Mouse (Mus musculus) ovary, postnatal 36 days (tissue): ENCODE measurements at regions not wholly inside any gene's neighbourhood (a gene's known extent, or its start where the extent isn't known, plus 50 kb on each side); places are given as distances from the start of the nearest gene placed in this dataset.
A peak's percentile ranks its signal among the peaks of the same experiment; 100 is the strongest.

Experiments used
- DNase-seq: peaks from one replicate; pipeline ENCODE4 v3.0.0; 2022; ENCODE audit warnings: low spot score, mixed read lengths

DNA sequence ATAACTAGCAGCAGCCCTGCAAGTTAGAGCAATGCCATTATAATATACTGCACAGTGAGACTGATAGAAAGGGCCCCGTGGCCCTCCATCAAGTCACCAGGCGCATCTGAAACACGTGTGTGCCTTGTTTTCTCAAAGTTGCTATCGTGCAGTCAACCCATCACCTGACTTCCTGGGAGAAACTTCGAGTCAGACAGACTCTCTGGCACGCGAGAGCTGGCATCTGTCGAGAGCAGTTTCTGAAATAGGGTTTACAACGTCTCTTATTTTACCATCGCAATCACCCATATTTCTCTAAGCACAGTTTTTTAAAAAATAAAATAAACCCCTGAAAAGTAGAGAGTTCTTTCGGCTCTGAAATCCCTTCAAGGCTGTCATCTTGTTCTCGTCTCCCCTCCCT lies 169.8 kb downstream of the 3110018I06Rik start:
- no peak for DNase-seq

DNA sequence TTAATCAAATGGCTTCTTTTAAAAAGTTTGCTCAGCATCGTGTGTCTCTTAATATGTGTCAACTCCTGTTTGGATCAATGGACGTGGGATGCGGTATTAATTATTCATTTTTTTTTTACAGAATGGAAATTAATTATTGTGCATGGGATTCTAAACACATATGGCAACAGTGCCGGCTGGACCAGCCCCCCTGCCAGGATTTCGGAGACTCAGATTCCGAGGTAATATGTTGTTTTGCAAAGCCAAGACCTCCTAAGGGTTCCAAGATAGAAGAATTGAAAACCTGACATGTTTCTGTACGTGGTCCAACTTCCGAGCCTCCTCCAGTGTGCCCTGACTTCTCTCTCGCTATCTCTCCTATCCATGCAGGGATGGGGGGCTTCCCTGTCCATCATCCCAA lies 170.4 kb downstream of the 3110018I06Rik start:
- DNase-seq, result no peak

DNA sequence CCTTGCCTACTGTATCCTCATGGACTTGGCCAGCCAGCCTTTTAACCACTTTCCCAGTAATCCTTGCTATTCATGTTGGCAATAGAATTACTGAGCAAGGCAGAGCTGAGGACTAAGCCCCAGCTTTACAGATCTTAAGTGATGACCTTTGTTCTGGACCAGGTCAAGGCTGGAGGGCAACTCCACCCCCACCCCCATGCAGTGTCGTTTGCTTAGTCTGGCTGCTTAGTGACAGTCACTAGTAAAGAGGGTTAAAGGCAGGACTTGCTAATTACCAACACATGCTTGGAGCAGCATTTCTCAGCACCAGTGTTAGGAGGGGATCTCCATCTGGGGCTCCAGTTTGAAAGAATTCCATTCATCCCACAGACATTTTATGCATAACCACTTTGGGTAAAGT lies 174.2 kb downstream of the 3110018I06Rik start:
- DNase-seq, result no peak

DNA sequence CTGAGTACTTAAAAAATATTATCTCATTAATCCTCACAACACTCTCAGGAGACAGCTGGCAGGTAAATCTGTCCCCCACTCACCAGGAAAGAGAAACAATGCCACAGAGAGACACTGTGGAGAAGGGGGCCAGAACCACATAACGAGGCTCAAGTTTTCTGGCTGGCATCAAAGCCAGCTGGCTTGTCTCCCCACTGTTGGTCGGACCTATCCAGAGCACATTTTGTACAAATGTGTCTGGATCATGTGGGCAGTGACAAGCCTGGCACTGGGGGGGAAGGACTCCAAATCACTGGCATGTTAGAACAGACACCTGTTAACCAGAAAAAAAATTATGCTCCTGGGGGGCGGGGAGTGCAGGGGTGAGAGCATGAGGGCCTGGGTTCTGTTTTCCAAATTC lies 179.4 kb downstream of the 3110018I06Rik start:
- no peak for DNase-seq

DNA sequence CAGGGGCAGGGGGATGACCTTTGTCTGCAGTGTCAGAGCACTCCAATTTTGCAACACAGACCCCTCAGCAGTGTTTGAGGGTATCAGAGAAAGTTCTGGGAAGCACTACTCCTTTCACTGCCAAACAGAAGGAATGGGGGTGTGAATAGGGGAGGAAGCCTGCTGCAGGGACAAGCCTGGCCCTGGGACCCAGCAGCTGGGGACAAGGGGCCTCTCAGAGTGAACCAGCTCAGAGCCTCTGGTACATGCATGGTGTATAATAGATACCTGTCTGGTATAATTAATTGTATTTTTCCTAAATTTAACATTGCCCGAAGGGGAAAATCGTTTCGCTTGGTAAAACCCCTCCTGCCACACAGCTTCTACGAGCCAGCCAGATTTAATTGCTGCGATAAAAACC lies 180.6 kb downstream of the 3110018I06Rik start:
- DNase-seq, result no peak

DNA sequence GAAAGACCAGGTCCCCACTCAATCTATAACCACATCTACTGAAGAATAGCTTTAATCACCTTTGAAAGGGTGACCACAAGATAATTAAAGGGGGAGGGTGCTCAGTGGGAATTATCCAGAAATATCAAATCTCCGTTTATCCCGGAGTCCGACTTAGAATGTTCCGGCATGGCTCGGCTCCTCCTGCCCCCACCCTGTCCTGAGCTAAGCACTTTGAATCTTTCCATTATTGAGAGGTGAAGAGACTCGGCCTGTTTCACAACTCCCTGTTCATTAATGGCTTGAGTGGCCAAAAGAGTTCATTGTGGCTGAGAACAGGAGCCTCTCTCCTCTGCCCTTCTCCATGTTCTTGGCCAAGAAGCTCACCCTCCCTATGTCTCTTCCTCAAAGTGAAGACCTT lies 181.0 kb downstream of the 3110018I06Rik start:
- no peak for DNase-seq

DNA sequence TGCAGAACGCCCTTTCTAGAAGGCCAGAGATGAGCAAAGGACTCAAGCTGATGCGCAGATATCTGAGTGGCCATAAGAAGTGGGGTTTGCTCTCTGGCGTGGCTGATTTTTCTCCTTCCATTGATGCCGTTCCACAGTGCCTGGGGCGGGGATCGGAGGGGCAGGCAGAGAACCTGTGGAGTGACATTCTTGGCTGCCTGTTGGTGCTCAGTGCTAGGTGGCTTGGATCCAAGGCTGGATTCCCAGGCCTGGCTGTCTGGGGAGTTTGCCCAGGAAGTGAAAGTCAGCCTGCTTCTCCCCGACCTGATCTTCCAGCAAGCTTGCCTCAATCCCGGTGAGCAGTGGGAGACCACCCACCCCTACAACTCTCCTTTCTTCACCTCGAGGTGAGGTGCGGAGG lies 181.5 kb downstream of the 3110018I06Rik start:
- DNase-seq, result peak; percentile 19

DNA sequence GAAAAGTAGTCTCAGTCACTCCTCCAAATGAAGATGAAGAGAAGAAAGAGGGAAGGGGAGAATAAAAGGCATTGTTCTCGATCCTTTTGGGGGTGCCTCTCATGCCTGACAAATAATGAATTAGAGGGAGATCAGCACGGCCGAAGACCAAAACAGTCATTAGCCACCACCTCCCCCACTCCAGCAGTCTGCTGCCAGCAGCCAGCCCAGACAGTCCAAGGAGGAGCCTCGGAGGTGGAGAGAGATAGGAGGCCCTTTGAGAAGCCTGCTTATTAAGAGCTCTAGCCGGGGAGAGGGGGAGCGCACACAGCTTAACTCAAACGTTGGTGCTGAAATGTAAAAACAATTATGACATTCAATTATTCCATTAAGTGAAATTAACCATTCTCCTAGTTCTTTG lies 188.6 kb downstream of the 3110018I06Rik start:
- peak; percentile 10 for DNase-seq

DNA sequence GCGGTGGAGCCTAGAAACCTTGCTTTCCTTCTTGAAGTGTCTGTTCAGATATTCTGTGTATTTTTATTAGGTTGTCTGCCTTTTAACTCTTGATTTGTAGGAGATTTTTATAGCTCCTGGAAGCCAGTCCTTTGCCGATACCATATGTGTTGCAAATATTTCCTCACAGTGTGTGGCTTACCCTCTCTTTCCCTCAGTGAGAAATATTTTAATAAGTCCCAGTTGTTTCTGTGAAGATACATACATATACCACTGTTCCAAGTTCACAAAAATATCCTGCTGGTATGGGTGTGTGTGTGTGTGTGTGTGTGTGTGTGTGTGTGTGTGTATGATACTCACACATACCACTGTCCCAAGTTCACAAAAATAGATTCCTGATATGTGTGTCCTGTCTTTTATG lies 199.0 kb downstream of the 3110018I06Rik start:
- no peak for DNase-seq

DNA sequence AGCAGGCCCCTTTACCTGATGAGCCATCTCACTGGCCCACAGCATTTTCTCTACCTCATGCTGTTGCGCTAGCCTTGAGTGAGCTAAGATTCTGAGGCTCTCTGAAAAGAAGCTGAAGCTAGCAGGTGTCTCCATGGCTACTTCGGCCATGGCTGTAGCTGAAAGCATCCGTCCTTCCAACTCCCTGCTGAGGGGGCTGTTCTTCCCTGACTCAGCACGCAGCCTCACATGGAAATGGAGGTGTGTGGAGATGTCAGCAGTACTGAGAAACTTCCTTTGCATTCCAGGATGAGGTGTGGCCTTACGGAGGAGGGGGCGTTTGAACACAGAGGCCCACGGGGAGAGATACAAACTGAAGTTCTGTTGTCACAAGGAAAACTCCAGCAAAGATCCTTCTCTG lies 201.0 kb downstream of the 3110018I06Rik start:
- DNase-seq, result no peak

DNA sequence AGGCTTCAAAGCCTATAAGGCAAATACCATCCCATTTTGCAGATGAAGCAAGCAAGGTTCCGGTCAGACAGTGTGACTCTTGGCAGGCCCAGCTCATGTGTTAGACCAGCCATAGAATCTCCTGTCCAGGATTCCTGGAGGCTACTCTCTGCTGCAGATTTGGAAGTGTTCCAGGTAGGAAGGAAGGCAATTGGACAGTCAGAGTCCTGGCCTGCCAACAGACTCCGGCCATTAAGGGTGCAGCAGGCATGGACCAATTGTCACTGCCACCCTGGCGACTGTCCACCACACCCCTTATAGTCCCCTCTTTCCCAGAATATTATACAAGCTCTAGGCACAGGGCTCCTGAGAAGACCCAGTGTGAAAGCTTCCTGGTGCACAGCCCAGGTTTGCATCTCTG lies 201.6 kb downstream of the 3110018I06Rik start:
- no peak for DNase-seq

DNA sequence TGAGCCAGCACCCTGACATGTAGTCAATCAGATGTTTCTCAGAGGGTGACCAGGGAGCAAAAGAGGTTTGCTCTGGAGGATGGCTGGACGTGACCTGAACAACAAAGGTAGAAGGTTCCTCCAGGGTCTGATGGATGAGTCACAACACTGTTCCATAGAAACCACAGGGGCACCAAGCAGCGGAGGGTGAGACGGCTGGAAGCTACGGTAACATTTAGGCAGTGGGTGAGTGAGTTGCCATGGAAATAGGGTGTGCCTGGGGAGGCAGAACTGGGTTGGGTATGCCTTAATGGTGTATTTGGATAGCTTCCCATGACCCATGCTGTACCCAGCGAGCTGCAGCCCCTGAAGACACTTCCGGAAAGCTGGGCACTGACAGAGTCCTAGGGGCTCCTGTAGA lies 205.3 kb downstream of the 3110018I06Rik start:
- DNase-seq, result no peak

DNA sequence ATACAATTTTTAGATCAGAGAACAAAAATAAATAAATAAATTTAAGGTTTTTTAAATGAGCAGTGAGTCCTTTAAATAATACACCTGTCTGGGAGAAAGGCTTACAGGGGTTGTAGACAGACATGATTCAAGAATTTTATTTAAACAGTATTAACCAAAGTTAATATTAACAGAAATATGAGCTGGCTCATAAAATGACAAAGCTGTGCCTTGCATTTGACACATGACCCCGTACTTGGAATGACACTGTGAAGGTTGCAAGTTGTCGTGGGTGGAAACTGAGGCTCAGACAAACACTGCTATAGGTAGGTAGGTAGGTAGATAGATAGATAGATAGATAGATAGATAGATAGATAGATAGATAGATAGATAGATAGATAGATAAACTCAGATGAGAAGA lies 206.6 kb downstream of the 3110018I06Rik start:
- DNase-seq, result no peak

DNA sequence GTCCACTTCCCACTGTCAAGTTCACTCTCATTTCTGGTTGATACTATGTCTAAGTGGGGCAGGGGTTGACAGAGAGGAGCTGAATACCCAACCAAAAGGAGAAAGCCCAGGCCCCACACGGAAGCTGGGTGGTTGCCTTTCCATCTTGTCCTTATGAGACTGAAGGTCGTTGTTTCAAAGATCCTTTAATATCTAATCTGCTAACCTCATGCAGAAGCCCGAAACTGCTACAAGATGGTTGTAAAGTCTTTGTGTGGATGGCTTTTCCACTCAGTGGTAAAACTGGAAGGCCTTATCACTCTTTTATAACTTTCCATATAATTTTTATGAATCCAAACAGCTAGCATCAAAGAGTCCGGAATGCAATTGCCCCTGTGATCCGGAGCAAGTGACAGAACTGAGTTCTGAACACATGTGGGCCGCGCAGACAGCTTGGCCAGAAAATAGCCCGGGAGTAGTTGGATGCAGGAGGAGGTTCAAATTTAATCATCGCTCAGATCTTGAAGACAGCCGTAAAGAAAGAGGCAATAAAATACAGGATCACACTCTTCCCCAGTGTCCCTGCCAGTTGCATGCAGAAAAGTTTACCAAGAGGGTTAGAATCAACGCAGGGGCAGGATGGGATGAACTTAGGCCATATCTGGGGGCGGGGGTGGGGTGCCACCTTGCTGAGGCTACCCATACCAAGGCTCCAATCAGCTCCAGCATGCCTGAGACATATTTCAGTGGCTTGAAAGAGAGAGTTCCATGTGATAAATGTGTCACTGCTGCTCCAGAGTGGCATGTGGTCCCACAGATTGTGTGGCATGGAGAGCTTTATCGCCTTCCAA lies 207.2 kb downstream of the 3110018I06Rik start:
- DNase-seq, result no peak

DNA sequence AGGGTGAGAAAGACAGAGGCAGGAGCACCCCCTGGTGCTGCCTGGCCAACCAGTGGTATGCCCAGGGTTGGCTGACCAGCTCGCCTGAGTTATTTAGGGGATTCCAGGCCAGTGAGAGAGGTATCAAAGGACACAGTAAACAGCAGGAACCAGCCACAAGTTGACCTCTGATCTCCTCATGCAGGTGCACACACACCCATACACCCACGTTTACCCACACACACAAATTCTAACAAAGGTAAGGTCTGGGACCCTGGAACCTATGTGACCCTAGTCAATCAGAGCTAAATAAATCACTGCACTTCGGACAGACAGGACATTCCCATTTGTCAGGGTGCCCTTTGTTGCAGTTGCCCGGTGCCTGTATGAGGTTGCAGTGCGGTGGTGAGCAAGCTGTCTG lies 211.9 kb downstream of the 3110018I06Rik start:
- no peak for DNase-seq

DNA sequence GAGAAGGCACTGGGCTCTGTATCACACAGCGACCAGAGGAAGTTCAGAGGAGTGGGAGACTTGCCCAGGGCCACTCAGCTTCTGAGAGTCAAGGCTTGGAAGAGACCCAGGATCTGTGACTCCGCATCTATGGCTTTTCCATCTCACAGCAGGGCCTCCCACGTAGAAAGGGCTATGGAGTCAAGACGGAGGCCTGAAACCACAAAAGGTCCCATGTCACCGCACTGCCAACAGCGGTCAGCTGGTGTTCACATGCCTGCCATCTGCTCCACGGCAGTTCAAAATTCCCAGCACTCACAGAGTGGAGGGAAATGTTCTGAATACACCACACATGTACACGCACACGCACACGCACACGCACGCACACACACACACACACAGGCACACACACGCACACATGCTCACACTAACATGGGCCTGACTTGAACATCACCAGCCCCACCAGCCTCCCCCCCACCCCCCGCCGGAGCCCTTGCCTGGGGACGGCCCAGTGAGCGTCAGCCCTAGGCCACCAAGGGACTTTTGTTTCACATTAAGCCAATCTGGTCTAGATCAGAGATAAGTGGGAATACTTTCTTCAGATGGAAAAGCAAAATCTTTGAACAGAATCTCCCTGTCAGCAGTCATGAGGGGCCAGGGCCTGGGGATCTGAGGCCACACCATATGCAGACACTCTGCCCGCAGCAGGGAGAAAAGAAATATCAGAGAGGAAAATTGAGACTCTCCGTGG lies 212.6 kb downstream of the 3110018I06Rik start:
- DNase-seq, result no peak

DNA sequence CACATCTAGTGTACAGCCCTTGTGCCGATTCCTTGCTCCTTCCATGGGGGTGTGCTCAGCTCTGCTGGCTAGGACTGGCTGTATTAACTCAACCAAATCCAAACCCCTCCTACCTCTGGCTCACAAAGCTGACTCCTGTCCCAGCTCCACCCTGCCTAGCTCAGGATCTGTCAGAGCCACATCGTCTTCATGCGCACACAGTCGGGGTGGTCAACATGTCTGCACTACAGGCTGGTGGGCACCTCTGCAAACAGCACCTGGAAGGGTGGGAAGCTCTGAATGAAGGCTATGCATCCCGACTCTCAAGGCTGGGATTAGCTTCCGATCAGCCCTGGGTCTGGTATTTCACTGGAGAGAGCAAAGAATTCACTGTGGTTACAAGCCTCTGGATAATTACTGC lies 220.4 kb downstream of the 3110018I06Rik start:
- DNase-seq, result no peak

DNA sequence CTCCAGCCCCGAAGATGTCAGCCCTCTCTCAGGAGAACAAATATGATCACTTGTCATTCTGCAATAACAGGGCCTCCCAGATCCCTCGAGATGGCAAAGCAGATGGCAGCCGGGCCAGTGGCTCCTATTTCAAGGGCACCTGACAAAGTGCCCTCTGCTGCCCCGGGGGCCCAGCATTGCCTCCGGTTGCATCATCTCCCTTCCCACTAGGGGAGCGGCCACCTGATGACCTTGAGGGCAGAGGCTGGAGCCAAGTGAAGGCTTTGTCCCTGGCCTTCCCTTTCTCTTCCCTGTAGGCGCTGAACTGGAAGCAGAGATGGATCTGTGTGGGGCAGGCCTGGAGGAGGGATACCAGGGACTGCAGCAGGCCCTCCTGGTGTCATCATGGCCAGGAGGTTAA lies 222.6 kb downstream of the 3110018I06Rik start:
- no peak for DNase-seq

DNA sequence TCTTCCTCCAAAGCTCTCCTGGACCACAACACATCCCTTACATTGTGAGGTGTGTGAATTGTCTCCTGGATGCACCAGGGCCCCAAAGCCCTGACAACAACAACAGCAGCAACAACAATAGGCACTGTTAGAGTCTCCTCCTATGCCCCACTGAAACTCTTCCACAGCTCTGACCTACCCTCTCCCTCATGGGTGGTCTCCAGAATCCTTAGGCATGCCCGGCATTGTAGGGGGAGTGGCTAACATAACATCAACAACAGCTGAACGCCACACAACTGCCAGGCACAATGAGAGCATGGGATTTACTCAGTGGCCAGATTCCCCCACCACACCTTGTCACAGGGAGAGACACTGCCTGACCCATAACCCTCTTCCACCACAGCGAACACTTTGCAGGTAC lies 223.2 kb downstream of the 3110018I06Rik start:
- no peak for DNase-seq

DNA sequence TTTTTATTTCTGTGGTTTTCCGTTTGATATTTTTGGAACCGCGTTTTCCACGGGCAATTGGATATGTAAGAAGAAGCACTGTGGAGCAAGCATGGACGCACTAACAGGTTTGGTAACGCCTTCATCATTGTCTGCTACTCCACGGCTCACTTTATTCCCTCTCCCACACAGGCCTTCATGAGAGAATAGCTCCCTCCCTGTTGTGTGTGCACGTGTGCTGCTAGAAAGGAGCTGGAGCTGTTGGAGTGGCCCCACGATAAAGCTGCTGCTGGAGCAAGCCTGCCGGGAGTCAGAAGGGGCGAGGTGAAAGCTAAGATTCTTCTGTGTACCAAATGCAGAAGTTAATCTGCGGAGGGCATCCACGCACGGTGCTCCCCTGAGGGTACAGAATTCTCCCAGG lies 224.8 kb downstream of the 3110018I06Rik start:
- DNase-seq, result no peak

DNA sequence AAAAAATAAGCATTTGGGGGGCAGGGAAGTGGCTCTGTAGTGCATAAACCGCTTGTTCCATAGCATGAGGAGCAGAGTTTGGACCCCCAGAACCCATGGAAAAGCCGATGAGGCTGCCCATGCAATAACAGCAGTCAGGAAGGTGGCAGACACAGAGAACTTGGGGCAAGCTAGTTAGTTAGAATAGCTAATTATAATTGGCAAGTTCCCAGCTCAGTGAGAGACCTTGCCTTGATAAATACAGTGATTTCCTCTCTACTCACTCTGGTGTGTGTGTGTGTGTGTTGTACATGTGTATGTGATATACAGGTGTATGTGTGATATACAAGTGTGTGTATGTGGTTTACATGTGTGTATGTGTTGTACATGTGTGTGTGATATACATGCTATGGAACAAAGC lies 226.4 kb downstream of the 3110018I06Rik start:
- DNase-seq, result no peak

DNA sequence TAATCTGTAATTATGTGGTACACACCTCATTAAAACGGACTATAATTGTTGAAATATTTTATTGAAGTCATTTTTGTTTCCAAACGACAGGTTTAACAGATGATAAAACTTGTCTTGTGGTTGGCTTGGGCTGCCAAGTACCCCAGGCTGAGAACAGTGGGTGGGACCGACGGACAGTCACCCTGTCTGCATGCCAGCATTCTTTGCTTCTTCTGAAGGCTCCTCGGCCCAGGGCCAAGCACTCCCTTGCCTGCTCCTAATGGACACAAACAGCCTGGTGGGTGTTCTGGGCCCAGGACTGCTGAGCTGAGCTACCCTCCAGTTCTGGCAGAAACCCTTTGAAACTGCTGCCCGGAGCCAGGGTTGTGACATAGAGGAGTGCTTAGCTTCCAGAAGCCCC lies 227.4 kb downstream of the 3110018I06Rik start:
- peak; percentile 34 for DNase-seq

DNA sequence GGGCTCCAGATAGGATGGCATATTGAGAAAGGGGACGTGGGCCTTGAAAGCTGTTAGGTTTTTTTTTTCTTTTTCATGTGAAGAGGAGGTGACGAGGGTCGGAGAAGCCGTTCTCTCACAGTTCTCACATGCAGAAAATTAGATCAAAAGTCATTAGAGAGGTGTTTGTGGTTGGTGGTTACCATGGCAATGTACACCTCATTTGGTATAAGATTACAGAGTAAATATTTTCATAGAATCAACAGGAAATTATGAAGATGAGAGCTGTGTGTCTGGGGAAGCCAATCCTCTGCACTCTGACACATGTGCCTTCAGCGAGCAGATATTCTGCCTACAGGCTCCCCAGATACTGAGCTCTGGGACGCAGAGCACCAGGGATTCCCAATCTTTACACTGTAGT lies 232.5 kb downstream of the 3110018I06Rik start:
- no peak for DNase-seq
